Mouse (Mus musculus): ENCODE data around the gene Alkbh8. TPM values are rescaled to one million over a fixed set of nuclear protein-coding genes. Genes with fewer than 3 reads are reported as not detected.
"Not testable (repeated sequence)": the region's sequence is repeated elsewhere in the genome, so short reads cannot be mapped to it uniquely, and the experiment has no call there.

The Alkbh8 gene
- polyA plus RNA-seq, 1 experiment from 2014 or later, result 24.4 TPM

DNA sequence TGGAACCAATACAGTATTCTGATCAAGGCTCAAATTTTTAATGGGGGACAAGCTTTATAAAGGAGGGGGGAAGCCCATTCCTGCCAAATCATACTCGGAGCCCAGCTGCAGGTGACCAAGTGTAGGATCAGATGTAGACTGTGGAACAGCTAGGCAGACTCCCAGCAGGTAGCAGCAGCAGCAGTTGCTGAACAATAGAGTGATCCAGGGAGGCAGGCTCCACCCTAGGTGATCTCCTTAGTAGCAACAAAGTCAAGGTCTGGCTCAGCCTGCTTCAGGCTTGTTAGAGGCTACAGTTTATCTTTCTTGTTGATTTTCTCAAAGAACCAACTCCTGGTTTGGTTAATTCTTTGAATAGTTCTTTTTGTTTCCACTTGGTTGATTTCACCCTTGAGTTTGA, 41.4 kb downstream of the Alkbh8 start:
- H3K27ac ChIP-seq; H3K36me3 ChIP-seq; H3K9me3 ChIP-seq; H3K4me3 ChIP-seq (replicated peaks); H3K9ac ChIP-seq; H3K4me2 ChIP-seq; H3K27me3 ChIP-seq (replicated peaks); H3K4me1 ChIP-seq; ATAC-seq (ENCODE audit: insufficient read depth, low FRiP score, low read depth): not testable (repeated sequence)
- 46% methylated on average over 1 of the region's 1 CpGs for WGBS

DNA sequence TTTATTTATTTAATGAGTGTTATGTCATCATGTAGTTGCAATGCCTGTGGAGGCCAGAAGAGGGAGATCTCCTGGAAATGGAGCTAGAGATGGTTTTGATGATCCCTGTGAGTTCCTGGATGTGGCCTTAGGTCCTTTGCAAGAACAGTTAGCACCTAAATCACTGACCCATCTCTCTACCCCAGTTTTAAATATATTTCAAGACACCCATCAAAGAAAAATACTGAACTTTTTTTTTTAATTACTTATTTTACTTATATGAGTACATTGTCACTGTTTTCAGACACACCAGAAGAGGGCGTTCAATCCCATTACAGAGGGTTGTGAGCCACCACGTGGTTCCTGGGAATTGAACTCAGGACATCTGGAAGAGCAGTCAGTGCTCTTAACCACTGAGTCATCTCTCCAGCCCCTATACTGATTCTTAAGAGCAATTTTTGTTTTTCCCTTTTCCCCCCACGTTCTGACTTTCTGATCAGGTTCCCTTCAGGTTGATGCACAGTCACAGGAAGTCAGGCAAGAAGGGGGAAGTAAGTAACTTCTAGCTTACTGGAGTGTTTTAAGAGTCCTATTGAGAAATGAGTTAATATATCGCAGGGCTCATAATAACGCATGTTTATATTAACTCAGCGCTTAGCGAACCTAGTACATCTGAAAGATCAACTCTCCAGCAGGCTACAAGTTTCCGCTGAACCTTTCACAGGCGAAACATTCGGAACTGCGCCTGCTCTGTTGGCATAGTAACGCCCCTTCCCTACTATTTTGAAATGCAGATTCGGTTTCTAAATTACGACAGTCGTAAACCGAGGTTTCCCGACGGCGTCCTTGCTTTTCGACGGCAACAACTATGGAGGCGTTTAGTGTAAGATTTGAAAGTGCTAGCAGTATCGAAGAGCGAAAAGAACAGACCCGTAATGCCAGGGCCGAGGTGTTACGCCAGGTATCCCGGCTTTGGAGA, 68.6 kb downstream of the Alkbh8 start, which contains the start of gene Cwf19l2:
Gene Cwf19l2, plus strand, starts transcription at position 342 of the 958 bp plus-strand sequence.
- H3K9ac ChIP-seq, result peak within 1 kb of the TSS; percentile 73; the same call in 1 of the 2 replicates
- H3K9me3 ChIP-seq, result no peaks in the 10 kb centered on the region
- WGBS, result under 1% methylated on average over 28 of the region's 28 CpGs
- no peaks in the 10 kb centered on the region for H3K4me1 ChIP-seq
- no peaks in the 10 kb centered on the region for H3K27me3 ChIP-seq (replicated peaks)
- H3K4me3 ChIP-seq (replicated peaks), result peak within 1 kb of the TSS; percentile 69
- peak; percentile 92 for ATAC-seq (ENCODE audit: insufficient read depth, low FRiP score, low read depth)
- peak within 1 kb of the TSS; percentile 94 for H3K27ac ChIP-seq
- peak within 1 kb of the TSS; percentile 64 for H3K4me2 ChIP-seq
- no peaks in the 10 kb centered on the region for H3K36me3 ChIP-seq

DNA sequence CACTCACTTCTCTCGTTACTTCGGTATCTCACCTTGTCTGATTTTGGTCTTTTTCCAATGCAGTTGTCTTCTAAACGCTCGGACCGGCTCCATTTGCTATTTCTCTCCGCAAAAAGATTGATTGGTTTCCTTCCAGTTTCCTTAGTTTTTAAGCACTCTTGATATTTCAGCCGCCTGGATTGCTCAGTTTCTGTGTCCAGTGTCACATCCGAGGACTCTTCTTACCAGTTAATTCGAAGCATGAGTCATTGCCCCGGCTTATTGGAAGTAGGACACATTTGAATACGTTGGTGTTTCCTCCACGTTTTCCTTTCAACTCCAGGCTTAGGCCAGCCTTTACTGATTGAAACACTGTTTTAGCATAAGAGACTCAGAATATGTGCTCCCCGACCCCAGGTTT, 69.4 kb downstream of the Alkbh8 start:
- Histone ChIP-seq H3K27ac (peak overlapping the region; percentile 94), H3K36me3 (no peaks in the 10 kb centered on the region), H3K4me1 (no peaks in the 10 kb centered on the region), H3K9ac (peak overlapping the region; percentile 73; the same call in 1 of the 2 replicates), H3K27me3 (replicated peaks) (no peaks in the 10 kb centered on the region), H3K4me2 (peak overlapping the region; percentile 58), H3K9me3 (no peaks in the 10 kb centered on the region), H3K4me3 (replicated peaks) (peak overlapping the region; percentile 69)
- WGBS, result 1% methylated on average over 13 of the region's 13 CpGs
- ATAC-seq (ENCODE audit: insufficient read depth, low FRiP score, low read depth), result no peak

DNA sequence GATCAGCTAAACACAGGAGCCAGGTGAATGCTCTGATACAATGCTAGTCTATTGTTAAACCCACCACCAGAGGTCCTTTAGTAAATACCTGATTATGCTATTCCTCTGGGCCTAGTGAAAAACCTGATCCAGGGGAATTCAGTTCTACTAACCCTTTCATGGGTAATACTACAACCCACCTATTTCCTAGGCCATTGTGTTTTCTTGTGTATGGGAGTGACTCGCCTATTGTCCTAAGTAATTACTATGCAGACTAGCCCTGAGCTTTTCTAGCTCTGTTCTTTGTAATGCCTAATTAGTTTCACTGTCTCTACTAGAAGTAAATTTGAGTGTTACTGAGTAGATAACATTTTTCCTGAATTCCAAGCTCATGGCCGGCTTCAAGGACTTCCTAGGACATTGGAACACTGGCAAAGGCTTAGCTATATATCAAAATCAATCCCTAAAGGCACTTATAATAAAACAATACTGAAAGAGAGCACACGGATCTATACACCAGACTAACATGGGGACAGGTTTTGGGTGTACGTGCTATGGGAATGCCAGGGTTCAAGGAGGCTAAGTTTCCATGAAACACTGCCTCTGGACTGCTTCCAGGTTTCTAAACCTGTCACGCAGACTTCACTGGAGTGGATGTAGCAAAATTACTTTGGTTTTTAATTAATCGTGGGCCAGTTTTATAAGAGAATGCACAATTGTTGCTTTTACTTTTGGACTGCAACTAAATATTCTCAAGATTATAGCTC, 104.8 kb downstream of the Alkbh8 start:
- not testable (repeated sequence) for H3K4me1 ChIP-seq; H3K4me3 ChIP-seq (replicated peaks); H3K4me2 ChIP-seq; H3K9me3 ChIP-seq; H3K36me3 ChIP-seq; H3K9ac ChIP-seq; H3K27me3 ChIP-seq (replicated peaks); ATAC-seq (ENCODE audit: insufficient read depth, low FRiP score, low read depth); H3K27ac ChIP-seq
- 88% methylated on average over 6 of the region's 6 CpGs for WGBS

Other genes starting within 250 kb of the Alkbh8 start
- 13.1 and 13.2 TPM in 2 replicates for gene Cwf19l2, start 68.5 kb downstream of the Alkbh8 start, polyA plus RNA-seq (2015; fragmentation: Nextera tagmentation; extraction: Ambion mirVana)
- 1.6 TPM in 2 replicates for gene Gucy1a2, start 197.6 kb downstream of the Alkbh8 start, polyA plus RNA-seq (2015; fragmentation: Nextera tagmentation; extraction: Ambion mirVana)

All from stomach, embryonic 15.5 days (tissue).